Mouse (Mus musculus): ENCODE results near the gene Cyb5b. TPM values are rescaled to one million over a fixed set of nuclear protein-coding genes. Genes with fewer than 3 reads are reported as not detected.
"Not testable (repeated sequence)": the region's sequence is repeated elsewhere in the genome, so short reads cannot be mapped to it uniquely, and the experiment has no call there.

The Cyb5b gene
- polyA plus RNA-seq, 1 experiment from 2014 or later, result 134 TPM

DNA sequence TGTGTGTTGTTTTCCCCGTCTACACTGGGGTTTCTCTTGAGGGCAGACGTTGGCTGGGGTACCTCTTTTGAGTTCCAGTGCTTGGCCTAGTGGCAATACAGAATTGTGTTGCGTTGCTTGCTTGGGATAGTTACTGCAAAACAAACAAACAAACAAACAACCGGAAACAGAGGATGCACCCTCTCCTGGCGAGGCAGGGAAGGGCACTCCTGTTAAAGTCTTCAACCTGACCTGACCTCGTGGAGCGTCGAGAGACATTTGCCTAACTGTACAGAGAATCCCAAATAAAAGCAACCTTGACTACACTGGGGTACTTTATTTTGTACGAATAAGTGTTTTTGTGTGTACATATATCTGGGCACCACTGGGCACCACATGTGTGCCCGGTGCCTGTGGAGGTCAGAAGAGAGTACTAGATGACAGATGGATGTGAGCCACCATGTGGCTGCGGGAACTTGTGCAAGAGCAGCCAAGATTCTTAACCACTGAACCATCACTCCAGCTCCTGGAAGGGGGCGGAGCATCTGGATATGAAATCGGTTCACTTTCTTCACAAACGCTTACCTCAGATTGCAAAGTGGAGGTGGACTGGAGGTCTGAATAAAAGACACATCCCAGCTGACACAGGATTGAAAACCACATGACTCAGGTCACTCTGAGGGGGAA, 44.5 kb downstream of the Cyb5b start:
- H3K4me1 ChIP-seq (replicated peaks; ENCODE audit: control insufficient read depth, insufficient read depth, low read length), result peaks cover 10% of the 10 kb centered on the region; the same call in 1 of the 2 replicates
- no peak overlapping the region for H3K4me2 ChIP-seq (ENCODE audit: low read length)
- no peaks in the 10 kb centered on the region for H3K27me3 ChIP-seq (replicated peaks; ENCODE audit: control insufficient read depth, insufficient read depth, low read length)
- no peak overlapping the region for H3K4me3 ChIP-seq (ENCODE audit: low read depth, low read length)
- no peaks in the 10 kb centered on the region for H3K36me3 ChIP-seq (ENCODE audit: control insufficient read depth, insufficient read depth, low read length)
- WGBS, result 89% methylated on average over 14 of the region's 14 CpGs
- ATAC-seq (replicated peaks; ENCODE audit: low FRiP score, low TSS enrichment, low read depth) (no peak), DNase-seq (ENCODE audit: low spot score) (no peak)
- H3K9ac ChIP-seq (ENCODE audit: low read length), result no peak overlapping the region
- no peaks in the 10 kb centered on the region for H3K9me3 ChIP-seq (ENCODE audit: control insufficient read depth, low read length)
- no peak overlapping the region for H3K27ac ChIP-seq (ENCODE audit: low read depth)

DNA sequence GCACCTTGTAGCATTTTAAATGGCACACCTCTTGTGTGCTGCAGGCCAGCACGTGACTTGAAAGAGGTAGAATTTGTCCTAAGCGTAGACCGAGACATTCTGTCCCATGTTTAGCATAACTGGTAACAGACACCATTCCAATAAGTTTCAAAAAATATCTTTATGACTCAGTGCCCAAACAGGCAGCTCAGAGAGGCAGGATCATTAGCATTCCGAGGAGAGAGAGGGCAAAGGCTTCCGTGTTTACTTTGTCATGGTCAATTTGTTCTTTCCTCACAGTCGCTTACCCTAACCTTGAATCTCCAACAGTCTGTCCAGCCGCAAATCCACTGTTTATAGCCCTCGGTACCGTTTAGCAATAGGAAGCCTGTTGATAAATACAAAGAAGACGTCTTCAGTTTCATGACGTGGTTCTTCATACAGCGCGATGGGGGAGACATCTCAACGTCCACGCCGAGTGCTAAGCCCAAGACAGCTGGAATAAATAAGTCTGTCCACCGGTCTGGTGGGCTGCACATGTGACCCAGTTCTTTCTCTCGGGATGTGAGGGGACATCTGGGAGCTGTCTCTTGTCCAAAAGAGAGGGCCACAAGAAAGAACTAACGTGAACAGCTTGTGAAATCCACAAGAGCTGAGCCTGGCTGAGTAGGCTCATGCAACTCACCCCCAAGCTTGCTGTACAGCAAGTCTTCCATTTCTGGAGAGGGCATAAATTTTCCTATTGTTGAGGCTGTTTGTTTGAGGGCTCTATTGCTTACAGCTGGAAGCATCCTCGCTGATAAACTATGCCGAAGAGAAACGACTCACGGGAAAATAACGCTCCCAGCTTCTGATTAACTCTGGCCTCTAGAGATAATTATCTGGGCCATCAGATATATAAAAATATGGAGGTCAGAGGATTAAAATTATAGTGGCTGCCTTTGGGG, 47.7 kb downstream of the Cyb5b start:
- Histone ChIP-seq H3K27ac (ENCODE audit: low read depth) (peak overlapping the region; percentile 57), H3K9me3 (ENCODE audit: control insufficient read depth, low read length) (no peaks in the 10 kb centered on the region), H3K27me3 (replicated peaks; ENCODE audit: control insufficient read depth, insufficient read depth, low read length) (no peaks in the 10 kb centered on the region), H3K4me3 (ENCODE audit: low read depth, low read length) (no peak overlapping the region), H3K36me3 (ENCODE audit: control insufficient read depth, insufficient read depth, low read length) (no peaks in the 10 kb centered on the region), H3K9ac (ENCODE audit: low read length) (no peak overlapping the region), H3K4me1 (replicated peaks; ENCODE audit: control insufficient read depth, insufficient read depth, low read length) (peaks cover 10% of the 10 kb centered on the region; the same call in 1 of the 2 replicates), H3K4me2 (ENCODE audit: low read length) (peak overlapping the region; percentile 39)
- peak; percentile 65 for DNase-seq (ENCODE audit: low spot score)
- WGBS, result 28% methylated on average over 24 of the region's 24 CpGs
- no peak for ATAC-seq (replicated peaks; ENCODE audit: low FRiP score, low TSS enrichment, low read depth)

DNA sequence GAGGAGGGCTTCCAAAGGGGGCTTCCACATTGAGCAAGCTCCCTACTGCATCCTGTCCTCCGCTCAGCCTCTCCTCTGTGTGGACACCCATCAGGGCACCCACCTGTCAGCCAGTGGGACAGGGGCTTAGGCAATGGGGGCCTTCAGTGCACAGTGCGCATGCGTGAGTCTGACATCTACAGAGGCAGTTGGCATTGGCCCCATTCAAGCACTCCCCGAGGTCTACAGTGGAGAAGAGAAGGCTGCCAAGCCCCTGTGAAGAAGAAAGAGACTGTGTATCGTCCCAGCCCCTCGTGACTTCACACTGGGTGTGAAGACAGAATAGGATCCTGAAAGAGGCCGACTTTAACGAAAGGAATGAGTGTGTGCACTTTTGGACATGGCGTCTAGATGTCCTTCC, 54.7 kb downstream of the Cyb5b start:
- Histone ChIP-seq H3K4me1 (replicated peaks; ENCODE audit: control insufficient read depth, insufficient read depth, low read length) (0 out of 2 replicates have a peak, but pooled peaks cover 4% of the 10 kb centered on the region), H3K4me3 (ENCODE audit: low read depth, low read length) (no peak overlapping the region), H3K27ac (ENCODE audit: low read depth) (no peak overlapping the region), H3K9me3 (ENCODE audit: control insufficient read depth, low read length) (no peaks in the 10 kb centered on the region), H3K27me3 (replicated peaks; ENCODE audit: control insufficient read depth, insufficient read depth, low read length) (no peaks in the 10 kb centered on the region), H3K9ac (ENCODE audit: low read length) (no peak overlapping the region), H3K36me3 (ENCODE audit: control insufficient read depth, insufficient read depth, low read length) (no peaks in the 10 kb centered on the region), H3K4me2 (ENCODE audit: low read length) (no peak overlapping the region)
- no peak for DNase-seq (ENCODE audit: low spot score)
- ATAC-seq (replicated peaks; ENCODE audit: low FRiP score, low TSS enrichment, low read depth), result no peak
- WGBS, result 89% methylated on average over 9 of the region's 9 CpGs

DNA sequence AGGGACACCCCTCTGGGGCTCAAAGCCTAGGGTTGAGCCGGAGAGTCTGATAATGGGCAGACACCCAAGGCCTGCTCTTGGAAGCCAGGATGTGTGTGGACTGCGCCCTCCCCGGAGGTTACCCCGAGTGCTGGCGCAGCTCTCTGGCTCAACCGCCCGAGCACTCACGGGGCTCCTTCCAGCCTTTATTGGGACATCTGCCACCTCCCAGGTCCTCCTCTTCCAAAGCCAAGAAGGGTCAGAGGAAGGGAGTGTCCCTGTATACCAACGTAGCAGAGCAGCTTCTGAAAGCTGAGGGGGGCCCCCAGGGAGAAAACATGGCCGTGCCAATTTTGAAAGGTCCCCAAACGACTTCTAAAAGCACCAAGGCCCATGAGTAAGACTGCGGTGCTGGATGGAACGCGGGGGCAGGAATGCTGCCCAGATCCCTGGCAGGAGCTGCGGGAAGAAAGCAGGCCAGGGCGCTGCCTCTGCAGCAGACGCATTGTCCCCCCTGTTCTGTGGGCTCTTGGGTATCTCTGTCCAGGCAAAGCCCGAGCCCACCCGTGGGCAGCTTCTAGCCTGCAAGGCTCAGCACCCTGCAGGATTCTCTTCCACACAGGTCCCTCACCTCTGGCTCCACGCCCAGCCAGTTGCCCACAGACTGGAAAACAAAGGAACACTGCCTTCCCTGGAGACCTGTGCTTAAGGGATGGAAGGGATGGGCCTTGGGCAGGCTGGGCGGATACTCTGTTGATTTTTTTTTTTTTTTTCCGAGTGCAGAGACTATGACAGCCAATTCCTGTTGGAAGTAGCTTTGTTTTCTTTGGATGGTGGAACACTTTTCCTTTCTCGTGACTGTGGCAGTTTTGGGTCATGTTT, 55.5 kb downstream of the Cyb5b start:
- H3K27me3 ChIP-seq (replicated peaks; ENCODE audit: control insufficient read depth, insufficient read depth, low read length), result no peaks in the 10 kb centered on the region
- no peak overlapping the region for H3K9ac ChIP-seq (ENCODE audit: low read length)
- 0 out of 2 replicates have a peak, but pooled peaks cover 4% of the 10 kb centered on the region for H3K4me1 ChIP-seq (replicated peaks; ENCODE audit: control insufficient read depth, insufficient read depth, low read length)
- no peak overlapping the region for H3K4me2 ChIP-seq (ENCODE audit: low read length)
- no peak overlapping the region for H3K4me3 ChIP-seq (ENCODE audit: low read depth, low read length)
- no peak overlapping the region for H3K27ac ChIP-seq (ENCODE audit: low read depth)
- WGBS, result 69% methylated on average over 23 of the region's 23 CpGs
- no peaks in the 10 kb centered on the region for H3K36me3 ChIP-seq (ENCODE audit: control insufficient read depth, insufficient read depth, low read length)
- no peak for DNase-seq (ENCODE audit: low spot score)
- ATAC-seq (replicated peaks; ENCODE audit: low FRiP score, low TSS enrichment, low read depth), result no peak
- no peaks in the 10 kb centered on the region for H3K9me3 ChIP-seq (ENCODE audit: control insufficient read depth, low read length)

DNA sequence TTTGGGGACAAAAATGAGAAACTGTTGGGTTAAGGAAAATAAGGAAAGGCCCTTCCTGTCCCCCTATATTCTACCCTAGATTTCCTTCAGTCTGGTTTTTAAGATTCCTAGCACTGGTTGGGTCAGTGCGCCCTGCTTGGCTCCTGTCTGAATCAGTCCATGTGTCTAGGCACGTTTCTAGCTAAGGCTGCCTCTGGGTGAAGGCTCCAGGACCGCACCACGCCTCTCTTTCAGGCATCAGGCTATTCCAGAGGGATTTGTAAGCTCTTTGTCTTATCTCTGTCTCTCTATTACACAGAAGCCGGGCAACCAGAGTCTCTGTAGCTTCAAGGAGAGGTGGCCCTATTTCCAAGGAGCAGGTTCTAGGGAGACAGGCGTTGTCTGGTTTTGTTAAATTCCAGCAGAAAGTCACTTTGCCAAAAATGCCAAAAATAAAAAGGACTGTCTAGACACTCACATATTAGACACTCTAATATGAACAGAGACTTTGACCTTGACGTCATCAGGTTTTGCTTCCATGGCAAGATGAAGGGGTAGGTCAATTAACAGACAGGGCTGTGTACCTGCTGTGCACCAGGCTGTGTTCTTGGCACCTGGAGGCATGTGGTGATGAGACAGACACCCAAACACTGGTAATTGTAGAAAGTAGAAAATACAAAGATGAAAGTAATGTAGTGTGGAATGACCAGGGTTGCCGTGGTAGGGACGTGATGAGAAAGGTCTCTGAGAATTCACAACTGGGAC, 56.5 kb downstream of the Cyb5b start:
- H3K27me3 ChIP-seq (replicated peaks; ENCODE audit: control insufficient read depth, insufficient read depth, low read length), result no peaks in the 10 kb centered on the region
- DNase-seq (ENCODE audit: low spot score) (no peak), ATAC-seq (replicated peaks; ENCODE audit: low FRiP score, low TSS enrichment, low read depth) (no peak)
- H3K9me3 ChIP-seq (ENCODE audit: control insufficient read depth, low read length), result no peaks in the 10 kb centered on the region
- H3K9ac ChIP-seq (ENCODE audit: low read length), result no peak overlapping the region
- H3K4me3 ChIP-seq (ENCODE audit: low read depth, low read length), result no peak overlapping the region
- H3K27ac ChIP-seq (ENCODE audit: low read depth), result no peak overlapping the region
- WGBS, result 78% methylated on average over 9 of the region's 9 CpGs
- H3K36me3 ChIP-seq (ENCODE audit: control insufficient read depth, insufficient read depth, low read length), result no peaks in the 10 kb centered on the region
- H3K4me1 ChIP-seq (replicated peaks; ENCODE audit: control insufficient read depth, insufficient read depth, low read length), result 0 out of 2 replicates have a peak, but pooled peaks cover 4% of the 10 kb centered on the region
- no peak overlapping the region for H3K4me2 ChIP-seq (ENCODE audit: low read length)

DNA sequence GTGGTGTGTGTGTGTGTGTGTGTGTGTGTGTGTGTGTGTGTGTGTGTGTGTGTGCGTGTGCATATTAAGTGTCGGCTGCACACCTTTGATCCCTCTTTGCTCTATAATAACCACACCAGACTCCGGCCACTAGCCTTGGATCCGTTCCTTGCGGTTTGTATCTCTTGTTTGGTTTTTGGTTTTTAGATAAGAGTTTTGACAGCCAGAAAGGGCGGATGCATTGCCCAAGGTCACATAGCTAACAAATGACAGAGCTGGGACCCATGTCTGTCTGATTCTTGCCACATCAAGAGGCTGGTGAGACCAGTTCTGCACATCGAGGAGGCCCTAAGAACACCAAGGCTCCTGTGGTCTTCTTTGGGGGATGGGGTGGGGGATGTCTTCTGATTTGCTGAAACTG, 58.7 kb downstream of the Cyb5b start:
- Histone ChIP-seq H3K4me3 (ENCODE audit: low read depth, low read length) (no peak overlapping the region), H3K27ac (ENCODE audit: low read depth) (no peak overlapping the region), H3K36me3 (ENCODE audit: control insufficient read depth, insufficient read depth, low read length) (no peaks in the 10 kb centered on the region), H3K4me1 (replicated peaks; ENCODE audit: control insufficient read depth, insufficient read depth, low read length) (0 out of 2 replicates have a peak, but pooled peaks cover 4% of the 10 kb centered on the region), H3K27me3 (replicated peaks; ENCODE audit: control insufficient read depth, insufficient read depth, low read length) (no peaks in the 10 kb centered on the region), H3K4me2 (ENCODE audit: low read length) (no peak overlapping the region), H3K9ac (ENCODE audit: low read length) (no peak overlapping the region), H3K9me3 (ENCODE audit: control insufficient read depth, low read length) (no peaks in the 10 kb centered on the region)
- ATAC-seq (replicated peaks; ENCODE audit: low FRiP score, low TSS enrichment, low read depth) (no peak), DNase-seq (ENCODE audit: low spot score) (no peak)
- 64% methylated on average over 7 of the region's 7 CpGs for WGBS

DNA sequence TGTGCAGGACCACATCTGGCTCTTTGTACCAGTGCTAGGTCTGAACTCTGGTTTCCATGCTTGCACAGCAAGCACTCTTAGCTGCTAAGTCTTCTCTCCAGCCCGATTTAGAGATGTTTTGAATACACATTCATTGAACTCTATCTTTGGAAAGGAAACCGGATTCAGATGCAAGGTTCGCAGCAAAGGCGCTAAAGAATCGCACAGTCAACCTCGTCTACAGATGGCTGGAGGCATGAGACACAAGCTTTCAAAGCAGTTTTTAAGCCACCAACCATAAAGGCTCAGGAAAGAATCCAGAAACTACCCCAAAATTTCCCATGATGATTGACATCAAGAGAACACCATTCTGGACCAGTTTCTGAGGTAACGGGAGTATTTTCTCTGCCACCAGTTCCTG, 61.6 kb downstream of the Cyb5b start:
- H3K27ac ChIP-seq (ENCODE audit: low read depth), result no peak overlapping the region
- DNase-seq (ENCODE audit: low spot score) (no peak), ATAC-seq (replicated peaks; ENCODE audit: low FRiP score, low TSS enrichment, low read depth) (no peak)
- no peak overlapping the region for H3K4me3 ChIP-seq (ENCODE audit: low read depth, low read length)
- no peaks in the 10 kb centered on the region for H3K36me3 ChIP-seq (ENCODE audit: control insufficient read depth, insufficient read depth, low read length)
- WGBS, result 92% methylated on average over 7 of the region's 7 CpGs
- no peak overlapping the region for H3K4me2 ChIP-seq (ENCODE audit: low read length)
- no peak overlapping the region for H3K9ac ChIP-seq (ENCODE audit: low read length)
- no peaks in the 10 kb centered on the region for H3K27me3 ChIP-seq (replicated peaks; ENCODE audit: control insufficient read depth, insufficient read depth, low read length)
- no peaks in the 10 kb centered on the region for H3K9me3 ChIP-seq (ENCODE audit: control insufficient read depth, low read length)
- H3K4me1 ChIP-seq (replicated peaks; ENCODE audit: control insufficient read depth, insufficient read depth, low read length), result no peaks in the 10 kb centered on the region

DNA sequence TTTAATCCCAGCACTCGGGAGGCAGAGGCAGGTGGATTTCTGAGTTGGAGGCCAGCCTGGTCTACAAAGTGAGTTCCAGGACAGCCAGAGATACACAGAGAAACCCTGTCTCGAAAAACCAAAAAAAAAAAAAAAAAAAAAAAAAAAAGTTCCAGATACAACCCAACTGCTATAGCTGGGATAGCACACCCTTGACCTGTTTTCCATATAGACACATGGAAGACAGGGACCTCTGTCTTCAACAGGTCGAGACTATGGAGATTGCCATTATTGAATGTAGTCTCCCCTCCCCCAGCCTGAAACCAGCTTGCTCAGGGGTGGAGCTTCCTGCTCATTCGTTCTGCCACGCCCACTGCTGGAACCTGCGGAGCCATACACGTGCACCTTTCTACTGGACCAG, 66.8 kb downstream of the Cyb5b start:
- WGBS, result 65% methylated on average over 7 of the region's 7 CpGs

More for the DNA sequence above, 66.8 kb downstream of the Cyb5b start:
- not testable (repeated sequence) for H3K27me3 ChIP-seq (replicated peaks; ENCODE audit: control insufficient read depth, insufficient read depth, low read length); H3K4me3 ChIP-seq (ENCODE audit: low read depth, low read length); H3K9ac ChIP-seq (ENCODE audit: low read length); DNase-seq (ENCODE audit: low spot score); H3K4me1 ChIP-seq (replicated peaks; ENCODE audit: control insufficient read depth, insufficient read depth, low read length); H3K4me2 ChIP-seq (ENCODE audit: low read length); ATAC-seq (replicated peaks; ENCODE audit: low FRiP score, low TSS enrichment, low read depth); H3K36me3 ChIP-seq (ENCODE audit: control insufficient read depth, insufficient read depth, low read length); H3K27ac ChIP-seq (ENCODE audit: low read depth); H3K9me3 ChIP-seq (ENCODE audit: control insufficient read depth, low read length)
